Mouse (Mus musculus): ENCODE data around the gene Bckdha. TPM values are rescaled to one million over a fixed set of nuclear protein-coding genes. Genes with fewer than 3 reads are reported as not detected.
A peak's percentile ranks its signal among the peaks of the same experiment; 100 is the strongest.

Gene Bckdha
- total RNA-seq, 2 experiments from 2014 or later: 97.3 to 106 TPM

GRCm38 (mm10) chr7:25683474-25684180, 24.8 kb upstream of the Bckdha start:
- no peak for DNase-seq
- intact Hi-C loops (cut with DNase I): no loop called here

- intact Hi-C loops (cut with DNase I): no loop called here
- no peak for DNase-seq
Measured at GRCm38 (mm10) chr7:25681341-25682231, 22.8 kb upstream of the Bckdha start.

- intact Hi-C loops (cut with DNase I): no loop called here
- peak; percentile 93 to 99 for DNase-seq
Measured at GRCm38 (mm10) chr7:25680514-25681258, 21.9 kb upstream of the Bckdha start, which contains the start of gene B9d2. Gene B9d2, plus strand, starts transcription at chr7:25680780.

GRCm38 (mm10) chr7:25679971-25680370, 21.2 kb upstream of the Bckdha start:
- no peak for DNase-seq
- intact Hi-C loops (cut with DNase I): no loop called here

GRCm38 (mm10) chr7:25677013-25677412, 18.2 kb upstream of the Bckdha start:
- intact Hi-C loops (cut with DNase I): no loop called here
- DNase-seq: no peak

GRCm38 (mm10) chr7:25676085-25676781, 17.5 kb upstream of the Bckdha start:
- intact Hi-C loops (cut with DNase I): no loop called here
- peak; percentile 62 to 69 for DNase-seq

GRCm38 (mm10) chr7:25675405-25675804, 16.6 kb upstream of the Bckdha start:
- intact Hi-C loops (cut with DNase I): no loop called here
- DNase-seq: no peak

- intact Hi-C loops (cut with DNase I): no loop called here
- no peak for DNase-seq
Measured at GRCm38 (mm10) chr7:25674719-25675300, 16.0 kb upstream of the Bckdha start, which contains the start of gene Tmem91. Gene Tmem91, minus strand, starts transcription at chr7:25675166.

- DNase-seq: no peak
- intact Hi-C loops (cut with DNase I): no loop called here
Measured at GRCm38 (mm10) chr7:25674297-25674696, 15.5 kb upstream of the Bckdha start.

GRCm38 (mm10) chr7:25672442-25672841, 13.7 kb upstream of the Bckdha start:
- DNase-seq: no peak

GRCm38 (mm10) chr7:25671686-25672085, 12.9 kb upstream of the Bckdha start:
- intact Hi-C loops (cut with DNase I): no loop called here
- no peak for DNase-seq

More at GRCm38 (mm10) chr7:25672442-25672841, 13.7 kb upstream of the Bckdha start:
- intact Hi-C loops (cut with DNase I): no loop called here

- intact Hi-C loops (cut with DNase I): no loop called here
- no peak for DNase-seq
Measured at GRCm38 (mm10) chr7:25670096-25670495, 11.3 kb upstream of the Bckdha start.

GRCm38 (mm10) chr7:25669631-25670030, 10.8 kb upstream of the Bckdha start:
- DNase-seq: no peak
- intact Hi-C loops (cut with DNase I): no loop called here

GRCm38 (mm10) chr7:25669158-25669557, 10.4 kb upstream of the Bckdha start:
- DNase-seq: no peak
- intact Hi-C loops (cut with DNase I): no loop called here

- intact Hi-C loops (cut with DNase I): no loop called here
- no peak for DNase-seq
Measured at GRCm38 (mm10) chr7:25666381-25666780, 7.6 kb upstream of the Bckdha start.

- intact Hi-C loops (cut with DNase I): no loop called here
- DNase-seq: no peak
Measured at GRCm38 (mm10) chr7:25657785-25658184, 996 bp downstream of the Bckdha start.

GRCm38 (mm10) chr7:25655601-25656428, 3.0 kb downstream of the Bckdha start:
- no peak for DNase-seq

GRCm38 (mm10) chr7:25652244-25652759, 6.5 kb downstream of the Bckdha start:
- no peak for DNase-seq
- intact Hi-C loops (cut with DNase I): no loop called here

More at GRCm38 (mm10) chr7:25655601-25656428, 3.0 kb downstream of the Bckdha start:
- intact Hi-C loops (cut with DNase I): no loop called here

GRCm38 (mm10) chr7:25651281-25651680, 7.5 kb downstream of the Bckdha start:
- DNase-seq: no peak
- intact Hi-C loops (cut with DNase I): no loop called here
